Mouse (Mus musculus) erythroblast, adult 5-6 weeks (primary cell): ENCODE data around the gene Gid8. TPM values are rescaled to one million over a fixed set of nuclear protein-coding genes. Genes with fewer than 3 reads are reported as not detected.
"Not testable (repeated sequence)": the region's sequence is repeated elsewhere in the genome, so short reads cannot be mapped to it uniquely, and the experiment has no call there.

Source experiments
- ATAC-seq: replicated peaks from 2 replicates; pipeline ENCODE4 v1.8.0; 2016; ENCODE audit warnings: moderate number of reproducible peaks, mild to moderate bottlenecking, moderate TSS enrichment, inconsistent platforms; ENCODE audit not compliant: poor library complexity, low FRiP score, severe bottlenecking
- total RNA-seq, 2 experiments: library from RNA; stranded (forward) in 1 of 2; stranded (reverse) in 1 of 2; fragments of 150-400 nt in 1 of 2; fragments of 200-764, 138-1000 nt in 1 of 2; gene quantifications; 2 replicates each; pipeline versions ENCODE4 v1.2.3 to v1.2.4; 2015 to 2017; ENCODE audit warnings: low replicate concordance in 2 of 2

Gene Gid8
- total RNA-seq, 2 experiments from 2014 or later = 49.8 to 113 TPM

DNA sequence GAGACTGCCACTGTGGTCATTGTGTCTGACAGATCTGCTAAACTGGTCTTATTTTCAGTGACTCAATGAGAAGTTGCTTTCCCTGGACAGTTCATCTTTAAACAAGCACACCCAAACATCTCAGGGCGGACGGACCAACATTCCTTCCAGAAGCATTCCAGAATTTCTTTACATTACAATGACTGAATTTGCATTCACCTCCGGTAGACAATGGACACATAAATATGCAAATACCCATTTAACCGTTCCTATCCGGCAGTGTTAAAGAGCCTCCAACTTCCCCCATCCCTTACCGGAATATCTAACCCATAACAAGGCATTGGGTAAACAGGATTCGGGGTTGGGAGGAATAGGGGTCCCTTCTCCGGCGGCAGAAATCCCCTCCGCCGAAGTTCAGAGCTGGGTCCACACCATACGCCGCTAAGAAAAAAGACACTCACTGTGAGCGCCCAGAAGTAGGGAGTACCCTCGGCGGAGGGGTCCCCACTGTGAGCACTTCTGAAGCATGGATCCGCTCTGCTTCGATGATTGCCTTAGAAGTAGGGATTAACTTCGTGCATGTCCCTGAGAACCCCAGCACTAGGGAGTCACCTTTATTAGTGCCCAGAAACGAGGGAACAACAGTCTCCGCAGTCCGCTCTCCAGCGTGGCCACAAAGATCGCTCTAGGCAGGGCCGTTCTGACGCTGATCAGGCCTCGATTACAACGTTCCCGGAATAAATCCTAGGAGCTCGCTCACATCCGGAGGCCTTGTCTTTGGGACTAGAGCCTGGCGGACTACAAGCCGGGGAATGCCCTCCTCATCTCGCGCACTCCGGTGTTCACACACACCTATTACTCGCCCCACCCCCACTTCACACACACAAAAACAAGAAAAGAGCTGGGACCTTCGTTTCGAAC, 644 bp upstream of the Gid8 start:
- ATAC-seq = peak; percentile 22

DNA sequence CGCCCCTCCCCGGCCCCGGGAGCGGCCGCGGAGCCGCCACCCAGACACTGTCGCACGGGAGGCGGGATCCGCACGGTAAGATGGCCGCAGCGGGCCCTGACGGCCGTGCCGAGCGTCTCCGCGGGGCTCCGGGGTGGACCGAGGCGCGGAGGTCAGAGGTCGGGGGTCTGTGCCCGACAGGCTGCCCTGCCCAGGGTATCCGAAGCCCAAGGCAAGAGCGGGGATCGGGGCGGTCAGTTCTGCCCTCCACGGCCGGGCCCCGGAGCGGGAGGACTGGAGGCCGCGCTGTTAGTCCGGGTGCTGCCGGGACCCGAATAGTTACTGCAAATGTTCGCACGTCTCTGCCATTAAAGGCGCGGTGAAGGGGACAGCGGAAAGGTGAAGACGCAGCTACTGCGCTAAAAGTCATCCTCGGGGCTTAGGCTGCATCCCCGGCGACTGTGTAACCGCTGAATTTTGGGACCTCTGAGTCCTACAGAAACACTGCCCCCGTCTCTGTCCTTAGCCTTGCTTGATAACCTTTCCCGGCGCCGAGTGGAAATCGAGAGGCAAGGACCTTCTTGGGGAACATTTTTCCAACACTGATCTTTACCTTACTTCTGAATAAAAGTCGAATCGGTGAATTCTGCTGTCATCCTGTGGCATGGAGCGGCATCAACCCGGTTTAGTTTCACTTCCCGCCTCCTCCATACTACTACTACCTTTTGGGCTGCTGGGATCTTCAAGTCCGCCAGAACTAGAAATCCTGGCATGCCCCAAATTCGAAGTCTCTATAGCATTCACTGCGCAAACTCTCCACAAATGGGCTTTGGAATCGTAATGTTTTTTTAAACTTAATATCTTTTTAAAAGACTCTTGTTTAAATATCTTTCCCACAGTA, 599 bp downstream of the Gid8 start:
- 0 out of 2 replicates have a peak, but pooled peaks have one; percentile 1 for ATAC-seq

DNA sequence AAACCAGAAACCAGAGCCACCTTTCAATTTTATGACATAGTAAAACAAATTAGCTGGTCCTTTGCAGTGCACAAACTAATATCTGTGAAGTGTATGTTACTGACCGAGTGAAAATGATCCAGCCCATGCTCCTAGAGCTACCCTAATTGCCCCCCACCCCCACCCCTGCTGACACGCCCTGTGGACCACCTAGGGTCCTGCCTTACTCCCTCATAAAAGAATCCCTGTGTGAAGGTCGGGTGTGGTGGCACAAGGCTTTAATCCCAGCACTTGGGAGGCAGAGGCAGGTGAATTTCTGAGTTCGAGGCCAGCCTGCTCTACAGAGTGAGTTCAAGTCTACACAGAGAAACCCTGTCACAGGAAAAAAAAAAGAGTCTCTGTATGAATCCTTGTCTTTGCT, 1.6 kb downstream of the Gid8 start:
- no peak for ATAC-seq

DNA sequence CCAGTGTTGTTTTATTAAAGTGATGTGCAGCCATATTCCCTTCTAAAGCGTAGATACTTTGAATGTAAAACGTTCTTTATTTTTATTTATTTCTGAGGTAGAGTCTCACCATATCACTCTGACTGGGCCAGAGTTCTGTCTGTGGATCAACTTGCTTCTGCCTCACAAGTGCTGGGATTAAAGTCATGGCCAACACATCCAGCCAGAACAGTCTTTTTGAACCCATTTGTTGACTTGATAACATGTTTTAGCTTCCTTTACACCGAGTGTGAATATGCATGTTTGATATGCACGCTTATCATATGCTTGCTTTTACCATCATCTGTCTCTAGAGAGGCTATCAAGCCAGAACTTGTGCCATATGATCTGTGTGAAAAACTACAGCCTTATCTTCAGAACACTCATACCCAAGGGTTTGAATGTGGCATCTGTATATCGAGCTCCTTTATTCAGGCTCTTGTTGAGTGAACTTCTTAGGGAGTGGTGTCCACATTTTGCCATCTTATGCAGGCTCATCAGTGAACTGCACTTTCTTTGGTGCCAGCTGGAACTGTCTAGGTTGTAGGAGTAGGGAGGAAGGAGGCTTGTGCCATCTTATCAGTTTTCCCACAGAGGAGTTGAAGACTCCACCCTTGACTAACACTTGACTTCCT, 2.2 kb downstream of the Gid8 start:
- ATAC-seq = peak; percentile 59

DNA sequence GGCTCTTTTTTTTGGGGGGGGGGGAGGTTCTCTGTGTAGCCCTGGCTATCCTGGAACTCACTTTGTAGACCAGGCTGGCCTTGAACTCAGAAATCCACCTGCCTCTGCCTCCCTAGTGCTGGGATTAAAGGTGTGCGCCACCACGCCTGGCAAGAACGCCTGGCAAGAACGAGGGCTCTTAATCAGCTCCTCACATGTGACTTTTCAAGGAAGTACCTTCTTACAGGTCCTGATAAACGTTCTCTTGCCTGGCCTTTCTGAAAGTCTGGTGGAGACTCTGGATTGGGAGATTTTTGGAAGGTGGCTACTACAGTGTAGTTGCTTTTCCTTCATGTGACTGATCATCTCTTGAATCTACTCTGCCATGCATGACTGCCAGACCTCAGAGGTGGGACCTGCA, 12.8 kb downstream of the Gid8 start:
- ATAC-seq = not testable (repeated sequence)

DNA sequence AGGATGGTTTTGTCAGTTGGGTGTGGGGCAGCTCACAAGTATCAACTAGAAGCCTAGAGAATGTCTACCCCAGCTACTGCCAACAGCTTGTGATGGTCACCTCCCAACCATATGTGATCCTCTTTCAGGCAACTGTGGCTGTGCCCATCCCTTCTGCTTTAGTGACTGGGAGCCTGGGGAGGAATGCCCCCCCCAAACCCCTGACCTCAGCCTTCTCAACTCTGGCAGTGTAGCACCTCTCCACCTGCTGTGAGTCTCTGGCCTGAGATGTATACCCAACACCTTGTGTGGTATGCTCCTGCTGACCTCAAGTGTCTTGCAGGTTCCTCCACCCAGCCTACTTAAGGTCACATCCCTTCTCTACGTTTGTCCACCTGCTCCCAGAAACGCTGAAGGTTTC, 13.9 kb downstream of the Gid8 start:
- ATAC-seq = no peak

DNA sequence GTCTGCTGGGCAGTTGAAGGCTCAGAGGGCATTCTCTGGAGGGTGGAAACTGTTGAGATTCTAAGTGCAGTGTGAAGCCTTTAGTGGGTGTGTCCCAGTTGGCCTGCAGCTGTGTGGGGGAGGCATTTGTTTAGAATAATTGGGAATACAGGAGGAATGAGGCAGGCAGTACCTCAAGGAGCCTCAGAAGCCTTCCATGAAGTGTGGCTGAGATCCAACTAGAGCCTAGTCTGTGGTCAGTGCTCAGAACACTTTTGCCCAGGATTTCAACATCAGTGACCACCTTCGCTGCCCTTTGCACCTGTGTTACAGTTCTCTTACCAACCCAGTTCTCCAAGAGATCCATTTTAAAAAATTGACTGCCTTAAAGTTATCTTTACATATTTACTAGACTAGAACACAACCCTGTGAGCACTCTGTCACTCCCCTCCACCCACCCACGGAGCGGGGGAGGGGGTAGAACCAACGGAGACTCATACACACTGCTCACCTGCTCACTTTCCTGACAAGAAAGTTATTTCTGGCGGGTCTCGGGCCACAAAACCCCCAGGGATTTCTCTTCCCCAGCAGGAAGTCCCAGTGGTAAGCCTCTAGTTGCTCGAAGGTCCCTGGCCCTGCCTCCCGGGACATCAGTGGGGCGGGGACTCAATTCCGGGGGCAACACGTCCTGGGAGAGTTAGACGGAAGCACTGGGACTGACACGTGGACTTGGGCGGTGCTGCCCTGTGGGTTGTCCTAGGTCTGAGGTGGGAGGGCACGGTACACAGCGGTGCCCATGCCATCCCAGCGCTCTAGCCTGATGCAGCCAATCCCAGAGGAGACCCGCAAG, 14.9 kb downstream of the Gid8 start, which contains the start of gene Slc17a9:
Gene Slc17a9, plus strand, starts transcription at position 679 of the 829 bp plus-strand sequence.
- ATAC-seq = peak; percentile 57; the same call in 1 of the 2 replicates

DNA sequence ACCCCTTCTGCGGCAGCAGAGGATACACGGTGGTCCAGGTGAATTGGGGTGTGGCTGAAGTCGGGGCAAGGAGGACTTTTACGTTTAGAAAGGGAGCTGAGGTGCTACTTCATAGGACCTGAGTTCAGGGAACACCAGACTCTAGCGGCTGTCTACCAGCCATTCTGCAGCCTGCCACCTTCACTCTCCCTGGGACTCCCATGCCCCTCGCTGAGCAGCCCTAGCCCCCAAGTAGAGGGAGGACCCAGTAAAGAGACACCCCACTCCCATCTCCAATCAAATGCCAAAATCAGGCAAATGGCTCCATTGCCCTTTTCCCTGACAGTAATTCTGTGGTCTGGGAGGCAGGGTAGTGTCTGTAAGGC, 15.5 kb downstream of the Gid8 start:
- no peak for ATAC-seq

DNA sequence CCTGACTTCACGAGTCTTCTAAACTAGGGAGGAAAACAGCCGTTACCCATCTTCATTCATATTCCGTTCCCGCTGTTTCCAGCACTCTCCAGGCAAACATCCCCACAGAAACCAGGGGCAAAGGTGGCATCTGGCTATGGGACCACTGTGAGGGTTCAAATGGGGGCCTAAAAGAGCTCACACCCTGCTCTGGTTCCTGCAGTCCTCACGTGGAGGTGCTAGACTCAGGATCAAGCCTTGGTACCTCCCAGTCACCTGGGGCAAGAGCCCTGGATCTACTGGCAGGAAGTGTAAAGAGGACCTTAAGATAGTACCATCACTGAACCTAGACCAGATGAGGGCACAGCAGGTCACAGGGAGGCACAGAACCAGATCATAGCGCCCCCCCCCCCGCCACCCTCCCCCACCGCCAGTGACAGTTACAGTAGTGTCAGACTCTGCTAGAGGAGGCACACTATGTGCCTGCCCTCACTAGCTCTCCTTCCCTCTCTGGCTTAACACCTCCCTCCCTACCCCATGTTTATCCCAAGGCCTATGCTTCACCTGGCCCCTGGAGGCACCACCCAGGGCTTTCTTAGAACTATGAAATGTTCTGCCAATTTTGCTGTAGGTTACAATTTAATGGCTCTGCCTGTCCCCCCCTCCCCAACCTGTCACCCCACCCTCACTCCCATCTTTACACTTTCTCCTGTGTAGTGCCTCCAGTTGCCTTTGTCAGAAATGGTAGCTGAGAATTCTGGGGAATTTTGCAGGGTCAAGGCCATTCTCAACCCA, 16.1 kb downstream of the Gid8 start:
- ATAC-seq = no peak

DNA sequence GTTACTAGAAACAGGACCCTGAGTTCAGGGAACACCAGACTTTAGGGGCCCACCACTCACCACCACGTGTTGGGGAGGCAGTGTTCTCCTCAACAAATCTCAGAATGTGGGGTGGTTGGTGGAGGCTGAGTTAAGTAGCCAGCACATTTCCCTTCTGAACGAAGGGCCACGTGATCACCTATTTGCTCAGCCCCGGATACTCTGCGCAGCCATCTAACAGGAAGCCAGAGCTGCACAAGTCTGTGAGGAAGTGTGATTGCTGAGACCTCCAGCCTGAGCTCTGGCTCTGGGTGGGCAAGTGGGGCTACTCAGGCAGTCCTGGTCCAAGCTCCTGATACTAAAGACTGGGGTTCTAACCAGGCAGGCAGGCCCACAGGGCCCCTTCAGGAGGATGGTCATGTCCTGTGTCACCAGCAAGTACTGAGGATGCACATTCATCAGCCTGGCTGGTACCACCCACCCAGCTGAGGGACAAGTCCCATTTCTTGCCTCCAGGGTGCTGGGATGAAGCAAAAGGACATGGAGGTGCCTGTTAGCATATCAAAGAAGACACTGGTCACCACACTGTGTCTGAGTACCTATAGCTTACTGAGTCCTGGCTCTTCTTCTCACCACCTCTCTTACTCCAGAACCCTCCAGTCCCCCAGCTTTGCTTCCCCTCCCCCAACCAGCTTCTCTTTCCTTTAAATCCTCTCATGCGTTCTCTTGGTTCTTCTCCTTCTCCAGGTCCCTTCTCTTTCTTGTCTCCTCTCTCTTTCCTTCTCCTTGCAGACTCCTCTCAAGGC, 16.9 kb downstream of the Gid8 start:
- no peak for ATAC-seq

DNA sequence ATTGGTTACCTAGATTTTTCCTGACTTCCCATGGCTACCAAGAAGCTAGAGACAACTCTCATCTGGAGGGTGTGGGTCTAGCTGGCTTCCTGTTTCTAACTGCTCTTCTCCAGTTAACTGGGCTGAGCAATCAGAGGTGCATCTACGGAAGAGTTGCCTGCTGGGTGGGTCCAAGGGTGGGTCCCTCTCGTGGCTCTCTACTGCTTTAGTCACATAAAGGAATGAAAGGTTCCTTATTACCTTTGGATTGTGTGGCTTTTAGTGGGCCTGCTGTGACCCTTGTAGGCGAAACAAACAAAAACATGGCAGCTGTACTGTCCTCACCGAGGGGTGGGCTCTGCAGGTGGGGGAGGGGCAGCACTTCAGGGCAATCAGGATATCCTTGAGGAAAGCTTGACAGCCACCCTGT, 17.7 kb downstream of the Gid8 start:
- ATAC-seq = no peak

DNA sequence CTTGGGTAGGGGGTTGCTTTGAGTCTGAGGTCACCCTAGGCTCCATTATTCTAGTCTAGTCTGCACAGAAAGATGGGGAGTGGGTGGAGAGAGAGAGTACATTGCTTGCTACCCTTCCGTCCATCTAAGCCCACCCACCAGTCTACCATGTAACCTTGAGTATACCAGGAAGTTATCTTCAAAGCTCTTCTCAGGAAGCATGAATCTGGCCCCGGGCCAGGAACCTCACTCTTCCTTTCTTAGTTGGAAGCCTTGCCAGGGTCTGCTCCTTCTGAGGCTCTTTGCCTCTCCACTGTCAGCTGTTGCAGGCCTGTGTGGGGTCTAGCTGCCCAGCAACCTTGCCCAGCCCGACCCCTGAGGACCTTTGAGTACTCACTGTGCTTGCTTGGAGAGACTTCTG, 21.1 kb downstream of the Gid8 start:
- no peak for ATAC-seq

DNA sequence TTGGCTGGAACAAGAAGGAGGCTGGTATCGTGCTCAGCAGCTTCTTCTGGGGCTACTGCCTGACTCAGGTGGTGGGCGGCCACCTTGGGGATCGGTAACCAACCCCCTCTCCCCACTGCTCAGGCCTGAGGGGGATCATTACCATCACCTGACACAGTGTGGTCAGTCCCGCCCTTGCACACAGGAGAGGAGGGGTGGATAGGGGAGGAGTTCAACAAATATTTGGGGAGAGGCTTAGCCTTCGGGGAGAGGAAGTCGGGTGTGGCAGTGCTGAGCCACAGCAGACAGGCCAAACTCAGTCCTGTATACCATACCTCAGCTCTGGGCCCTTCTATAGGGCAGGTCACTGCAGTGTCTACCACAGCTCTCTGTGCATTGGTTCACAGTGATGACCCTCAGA, 22.1 kb downstream of the Gid8 start:
- 0 out of 2 replicates have a peak, but pooled peaks have one; percentile 18 for ATAC-seq

DNA sequence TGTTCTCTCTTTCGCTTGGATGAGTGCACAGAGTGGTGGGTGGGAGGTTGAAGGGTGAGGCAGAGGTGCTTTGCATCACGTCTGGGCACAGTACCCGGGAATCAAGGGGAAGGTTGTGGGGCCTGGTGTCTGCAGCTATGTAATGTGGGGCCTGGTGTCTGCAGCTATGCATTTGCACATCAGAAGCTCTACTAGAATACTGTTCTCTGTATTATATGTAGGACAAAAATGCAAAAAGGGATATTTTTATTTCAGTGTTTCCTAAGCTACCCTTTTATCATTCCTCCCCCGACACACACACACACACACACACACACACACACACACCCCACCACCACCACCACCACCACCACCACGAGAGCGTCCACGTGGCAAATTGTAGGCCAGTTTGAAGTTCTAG, 25.3 kb downstream of the Gid8 start:
- ATAC-seq = no peak

DNA sequence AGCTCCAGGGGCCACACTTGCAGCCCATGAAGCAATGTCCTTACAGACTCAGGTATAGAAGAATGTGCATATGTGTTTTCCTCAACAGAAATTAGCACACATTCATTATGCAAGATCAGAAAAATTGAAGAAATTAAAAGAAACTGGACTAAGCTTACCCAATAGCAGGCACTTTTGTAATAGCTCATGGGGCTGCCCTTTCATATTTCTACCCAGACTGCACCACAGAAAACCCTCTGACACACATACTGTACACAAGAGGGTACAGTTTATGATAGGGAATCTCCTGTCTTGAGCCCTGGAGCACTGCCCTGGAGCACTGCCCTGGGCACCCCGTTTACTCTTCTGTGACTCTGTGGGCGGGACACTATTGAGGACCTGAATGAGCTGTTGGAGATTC, 28.1 kb downstream of the Gid8 start:
- no peak for ATAC-seq

DNA sequence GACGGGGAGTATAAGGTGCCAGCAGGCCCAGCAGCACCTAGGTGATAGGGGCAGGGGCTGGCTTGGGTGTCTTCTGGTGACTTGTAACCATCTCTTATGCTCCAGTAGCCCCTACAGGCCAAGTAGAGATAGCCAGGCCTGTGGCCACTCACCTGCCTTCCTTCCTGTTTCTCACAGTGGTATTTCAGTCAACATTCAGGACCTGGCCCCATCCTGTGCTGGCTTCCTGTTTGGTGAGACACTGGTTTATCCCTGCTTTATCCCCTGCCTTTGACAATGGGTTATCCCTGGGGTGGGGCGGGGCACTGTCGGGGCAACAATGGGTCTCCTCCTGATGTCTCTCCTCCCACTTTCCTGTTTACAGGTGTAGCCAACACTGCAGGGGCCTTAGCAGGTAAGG, 30.4 kb downstream of the Gid8 start:
- no peak for ATAC-seq

DNA sequence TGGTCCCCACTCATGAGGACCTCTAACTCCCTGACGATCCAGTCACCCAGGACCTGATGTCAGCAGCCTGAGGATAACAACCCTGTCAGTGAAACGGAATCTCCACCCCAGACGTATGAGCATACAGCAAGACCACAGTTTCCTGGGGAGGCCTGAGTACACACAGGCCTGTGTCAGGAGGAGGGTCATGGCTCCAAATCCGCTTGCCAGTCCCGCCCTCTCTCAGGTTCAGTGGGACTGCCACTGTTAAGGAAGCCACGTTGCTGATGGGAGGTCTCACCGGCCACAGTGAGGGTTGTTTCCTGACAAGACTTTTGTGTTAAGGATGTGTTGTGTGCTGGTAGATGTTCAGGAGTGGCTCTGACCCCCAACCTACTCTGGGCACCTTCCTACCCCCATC, 31.5 kb downstream of the Gid8 start:
- no peak for ATAC-seq

DNA sequence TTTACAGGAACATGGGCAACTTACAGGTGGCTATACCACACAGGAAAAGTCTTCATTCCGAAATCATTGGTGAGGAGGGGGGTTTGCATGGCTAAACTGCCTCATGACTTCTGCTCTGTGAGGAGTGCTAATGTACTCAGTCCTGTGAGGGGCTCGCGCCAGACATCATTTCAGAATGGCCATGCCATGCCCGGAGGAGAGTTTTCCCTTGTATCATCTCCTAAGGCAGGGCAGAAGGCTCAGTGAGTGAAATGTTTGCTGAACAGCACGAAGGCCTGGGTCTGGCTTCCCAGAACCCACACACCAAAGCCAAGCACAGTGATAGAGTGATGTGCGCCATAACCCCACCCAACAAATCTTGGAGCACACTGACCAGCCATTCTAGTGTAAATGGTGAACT, 32.9 kb downstream of the Gid8 start:
- ATAC-seq = no peak
